Mouse (Mus musculus) myocyte (in vitro differentiated cells): ENCODE results near the gene Plxdc2.
"Not testable (repeated sequence)": the region's sequence is repeated elsewhere in the genome, so short reads cannot be mapped to it uniquely, and the experiment has no call there.

Experiments
- CEBPB ChIP-seq: IDR thresholded peaks from 2 replicates; pipeline ENCODE4 v1.6.1; 2011; ENCODE audit warnings: mild to moderate bottlenecking, moderate library complexity; ENCODE audit not compliant: poor library complexity, insufficient read depth, severe bottlenecking
- E2F4 ChIP-seq: IDR thresholded peaks from one replicate; pipeline ENCODE4 v1.6.1; 2011; ENCODE audit warnings: mild to moderate bottlenecking, control low read depth, moderate library complexity; ENCODE audit not compliant: insufficient read depth
- MAX ChIP-seq: IDR thresholded peaks from one replicate; pipeline ENCODE4 v1.6.1; 2011; ENCODE audit warnings: low read depth, mild to moderate bottlenecking, control low read depth
- MYOD1 ChIP-seq, 3 experiments: IDR thresholded peaks; one replicate each; pipeline ENCODE4 v1.6.1; 2011; ENCODE audit warnings: control low read depth in 2 of 3, low read depth in 2 of 3, mild to moderate bottlenecking in 2 of 3, moderate library complexity in 1 of 3; ENCODE audit not compliant: insufficient read length in 2 of 3, control insufficient read depth in 1 of 3
- MYOG ChIP-seq, 3 experiments: IDR thresholded peaks; one replicate each; pipeline ENCODE4 v1.6.1; 2011; ENCODE audit warnings: control low read depth in 2 of 3, low read depth in 2 of 3, mild to moderate bottlenecking in 2 of 3; ENCODE audit not compliant: insufficient read length in 2 of 3, control insufficient read depth in 1 of 3, insufficient read depth in 1 of 3
- POLR2A ChIP-seq: IDR thresholded peaks from one replicate; pipeline ENCODE4 v1.6.1; 2011; ENCODE audit warnings: low read depth, mild to moderate bottlenecking, control low read depth, moderate library complexity; ENCODE audit not compliant: insufficient read length
- POLR2AphosphoS2 ChIP-seq: IDR thresholded peaks from one replicate; pipeline ENCODE4 v1.6.1; 2011; ENCODE audit warnings: low read depth, control low read depth; ENCODE audit not compliant: insufficient read length
- SRF ChIP-seq: IDR thresholded peaks from one replicate; pipeline ENCODE4 v1.6.1; 2011; ENCODE audit warnings: low read depth; ENCODE audit not compliant: control insufficient read depth, insufficient read length
- TCF12 ChIP-seq: IDR thresholded peaks from one replicate; pipeline ENCODE4 v1.6.1; 2011; ENCODE audit warnings: mild to moderate bottlenecking, control low read depth; ENCODE audit not compliant: poor library complexity, insufficient read depth, severe bottlenecking
- TCF3 ChIP-seq: IDR thresholded peaks from one replicate; pipeline ENCODE4 v1.6.1; 2011; ENCODE audit warnings: low read depth, control low read depth; ENCODE audit not compliant: insufficient read length
- USF1 ChIP-seq: IDR thresholded peaks from one replicate; pipeline ENCODE4 v1.6.1; 2011; ENCODE audit warnings: low read depth, mild to moderate bottlenecking, control low read depth, moderate library complexity

- TF ChIP-seq POLR2A; MAX; E2F4; POLR2AphosphoS2; USF1; TCF12; SRF; TCF3; CEBPB; MYOD1 (IDR thresholded peaks at IDR 0.05; ENCODE audit: control insufficient read depth in 1 of 3, insufficient read length in 2 of 3, low read depth in 2 of 3); MYOG (IDR thresholded peaks at IDR 0.05; ENCODE audit: control insufficient read depth in 1 of 3, insufficient read depth in 1 of 3, insufficient read length in 2 of 3, low read depth in 2 of 3): not testable (repeated sequence)
These were observed 413.0 kb downstream of the Plxdc2 start for GRCm38 (mm10) chr2:16769149-16769548.
